Mouse (Mus musculus) megakaryocyte-erythroid progenitor cell, adult 5-6 weeks (primary cell): ENCODE measurements around the gene Hist1h1b. TPM values are rescaled to one million over a fixed set of nuclear protein-coding genes. Genes with fewer than 3 reads are reported as not detected.

Experiments
- ATAC-seq: replicated peaks from 2 replicates; pipeline ENCODE4 v1.8.0; 2016; ENCODE audit warnings: mild to moderate bottlenecking, inconsistent platforms; ENCODE audit not compliant: severe bottlenecking, poor library complexity, low FRiP score, low TSS enrichment
- total RNA-seq, 2 experiments: library from RNA; stranded (forward) in 1 of 2; stranded (reverse) in 1 of 2; fragments of 200-1000, 215-1000 nt in 1 of 2; fragments of >200 nt in 1 of 2; fragmentation: Nextera tagmentation in 1 of 2; gene quantifications; 2 replicates each; pipeline ENCODE4 v1.2.3; 2014 to 2017

Gene Hist1h1b
- total RNA-seq, 2 experiments from 2014 or later: 569 to 2,131 TPM

- peak; percentile 28 for ATAC-seq
These were observed 2.8 kb upstream of the Hist1h1b start, which contains the start of gene Hist1h3i for GRCm38 (mm10) chr13:21783255-21783617. Hist1h3i (minus strand) TSS chr13:21783370.

DNA sequence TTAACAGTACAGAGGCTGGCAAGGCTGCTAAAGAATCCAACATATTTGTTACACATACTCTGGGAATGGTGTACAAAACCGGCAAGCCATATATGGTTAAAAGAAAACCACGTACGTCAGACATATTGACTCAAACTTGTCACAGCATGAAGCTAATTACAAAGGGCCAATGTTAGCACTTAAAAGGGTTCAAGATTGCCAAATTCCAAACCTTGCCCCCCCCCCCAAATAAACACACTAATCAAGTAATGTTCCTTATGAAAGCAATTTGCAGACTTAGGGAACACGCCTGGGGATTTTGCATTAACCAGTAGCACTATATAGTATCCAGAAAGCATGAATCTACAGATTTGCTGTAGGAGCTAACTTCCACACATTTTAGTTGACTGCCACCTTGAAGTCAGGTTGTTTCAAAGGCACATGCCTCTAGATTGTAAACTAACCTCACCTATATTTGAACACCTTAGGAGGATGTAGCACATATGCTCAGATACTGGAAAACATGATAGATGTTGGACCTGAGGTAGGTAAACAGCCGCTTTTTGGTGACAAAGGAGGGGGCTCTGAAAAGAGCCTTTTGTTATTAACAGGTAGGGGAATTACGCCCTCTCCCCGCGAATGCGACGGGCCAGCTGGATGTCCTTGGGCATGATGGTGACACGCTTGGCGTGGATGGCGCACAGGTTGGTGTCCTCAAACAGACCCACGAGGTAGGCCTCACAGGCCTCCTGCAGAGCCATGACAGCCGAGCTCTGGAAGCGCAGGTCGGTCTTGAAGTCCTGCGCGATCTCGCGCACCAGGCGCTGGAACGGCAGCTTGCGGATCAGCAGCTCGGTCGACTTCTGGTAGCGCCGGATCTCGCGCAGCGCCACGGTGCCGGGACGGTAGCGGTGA, 2.2 kb upstream of the Hist1h1b start:
- peak; percentile 7 for ATAC-seq

- ATAC-seq: no peak
These were observed 1.2 kb upstream of the Hist1h1b start for GRCm38 (mm10) chr13:21781639-21782038.

DNA sequence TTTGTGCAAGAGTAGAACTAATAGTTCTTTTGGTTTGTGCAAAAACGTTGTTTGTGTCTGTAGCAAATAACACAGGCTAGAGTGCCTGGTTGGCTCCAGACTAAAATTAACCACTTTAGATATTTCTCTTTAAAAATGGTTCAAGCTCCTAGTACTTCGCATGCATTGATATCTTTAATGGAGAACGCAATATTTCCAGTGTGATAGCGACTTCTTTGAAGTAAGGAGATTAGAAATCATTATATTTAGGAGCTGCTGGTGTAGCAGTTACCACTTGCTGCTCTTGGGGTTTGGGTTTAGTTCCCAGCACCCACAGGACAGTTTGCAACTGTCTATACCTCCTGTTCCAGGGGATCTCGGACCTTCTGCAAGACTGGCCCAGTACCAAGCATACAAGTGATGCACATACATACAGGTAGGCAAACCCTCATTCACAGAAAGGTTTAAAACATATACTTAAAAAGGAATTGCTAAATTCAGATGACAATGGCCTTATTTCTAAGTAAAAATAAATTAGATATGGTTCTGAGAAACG, 663 bp upstream of the Hist1h1b start:
- ATAC-seq: no peak

DNA sequence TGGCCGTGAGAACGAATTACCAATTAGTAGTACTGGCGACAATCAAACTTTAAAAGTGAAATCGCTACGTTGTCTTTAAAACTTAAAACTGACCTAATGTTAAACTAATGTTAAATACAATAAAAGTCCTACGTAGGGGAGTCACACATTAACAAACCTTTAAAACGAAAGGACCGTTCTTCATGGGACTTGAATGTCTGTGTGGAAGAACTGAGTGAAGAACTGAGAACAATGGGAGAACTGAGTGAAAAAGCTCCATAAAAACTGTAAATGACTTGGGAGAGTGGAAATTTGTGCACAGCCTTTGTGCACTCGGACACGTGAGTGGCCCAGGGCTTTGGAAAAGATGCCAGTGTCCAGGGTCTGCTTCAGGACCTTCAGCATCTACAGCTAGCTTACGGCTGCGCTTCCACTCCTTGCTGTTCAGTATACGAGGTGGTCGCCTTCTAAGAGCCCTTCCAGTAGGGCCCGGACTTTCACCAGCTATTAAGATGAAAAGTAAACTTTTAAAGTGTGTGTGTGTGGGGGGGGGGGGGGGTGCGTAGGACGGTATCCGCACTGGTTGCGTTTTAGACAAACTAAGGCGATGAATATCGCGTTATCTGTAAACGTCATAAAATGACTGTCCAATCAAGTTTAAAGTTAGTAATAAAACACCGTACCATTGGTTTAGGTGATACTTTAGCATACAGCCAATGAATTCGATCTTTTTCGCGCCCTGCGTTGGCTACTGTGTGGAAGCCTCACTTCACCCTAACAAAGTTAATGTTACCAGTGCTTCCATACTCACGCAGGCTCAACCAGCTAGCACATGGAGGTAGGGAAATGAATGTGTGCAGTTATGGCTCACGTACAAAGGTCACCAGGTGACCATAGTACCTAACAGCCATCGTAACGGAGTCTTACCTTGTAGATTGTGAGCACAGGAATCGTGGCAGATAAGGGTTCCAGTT, 1.3 kb downstream of the Hist1h1b start:
- peak; percentile 53 for ATAC-seq

DNA sequence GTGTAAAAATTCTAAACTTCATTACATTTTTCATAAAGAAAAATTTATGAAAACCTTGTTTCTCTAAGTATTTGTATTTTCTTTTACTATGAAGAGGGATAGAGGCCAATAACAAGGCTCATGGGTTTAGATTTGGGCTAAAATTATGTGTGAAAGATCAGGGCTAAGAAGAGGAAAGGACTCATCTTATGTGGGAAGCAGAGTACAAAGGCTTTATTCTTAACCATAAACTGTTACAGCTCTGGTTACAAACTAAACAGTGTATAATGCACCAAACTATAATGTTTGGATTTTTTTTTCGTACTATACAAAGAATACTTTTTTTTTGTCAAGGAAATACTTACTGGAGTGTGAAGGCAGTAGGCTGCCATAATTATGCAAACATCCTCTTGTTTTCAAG, 24.7 kb downstream of the Hist1h1b start:
- no peak for ATAC-seq

DNA sequence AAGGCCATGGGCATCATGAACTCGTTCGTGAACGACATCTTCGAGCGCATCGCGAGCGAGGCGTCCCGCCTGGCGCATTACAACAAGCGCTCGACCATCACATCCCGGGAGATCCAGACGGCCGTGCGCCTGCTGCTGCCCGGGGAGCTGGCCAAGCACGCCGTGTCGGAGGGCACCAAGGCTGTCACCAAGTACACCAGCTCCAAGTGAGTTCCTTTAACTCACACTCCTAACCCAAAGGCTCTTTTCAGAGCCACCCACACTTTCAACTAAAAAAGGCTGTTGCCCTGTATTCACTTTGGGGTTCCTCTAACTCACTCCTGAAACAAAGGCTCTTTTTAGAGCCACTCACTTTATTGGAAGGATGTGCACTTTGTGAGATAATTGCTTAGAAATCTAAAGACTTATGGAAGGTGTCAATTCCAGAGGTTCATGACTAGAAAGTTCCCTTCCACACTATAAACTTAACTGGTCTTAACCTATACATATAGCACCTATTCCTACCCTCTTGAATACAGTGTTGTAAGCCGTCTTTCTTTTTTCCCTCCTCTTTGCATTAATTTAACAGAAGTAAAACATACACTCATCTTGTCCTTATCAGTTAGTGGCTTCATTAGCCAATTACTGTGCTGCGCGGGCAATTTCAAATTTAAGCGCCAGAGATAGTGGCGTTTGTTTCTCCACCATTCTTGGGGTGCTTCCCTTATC, 26.0 kb downstream of the Hist1h1b start:
- ATAC-seq: peak; percentile 39

- ATAC-seq: peak; percentile 78
These were observed 26.7 kb downstream of the Hist1h1b start, which contains the start of the genes Hist1h2ak and Hist1h2bn for GRCm38 (mm10) chr13:21753524-21754285. Hist1h2ak (minus strand) TSS chr13:21753827. Hist1h2bn (plus strand) TSS chr13:21754123.

GRCm38 (mm10) chr13:21753051-21753523, 27.3 kb downstream of the Hist1h1b start:
- peak; percentile 9 for ATAC-seq

DNA sequence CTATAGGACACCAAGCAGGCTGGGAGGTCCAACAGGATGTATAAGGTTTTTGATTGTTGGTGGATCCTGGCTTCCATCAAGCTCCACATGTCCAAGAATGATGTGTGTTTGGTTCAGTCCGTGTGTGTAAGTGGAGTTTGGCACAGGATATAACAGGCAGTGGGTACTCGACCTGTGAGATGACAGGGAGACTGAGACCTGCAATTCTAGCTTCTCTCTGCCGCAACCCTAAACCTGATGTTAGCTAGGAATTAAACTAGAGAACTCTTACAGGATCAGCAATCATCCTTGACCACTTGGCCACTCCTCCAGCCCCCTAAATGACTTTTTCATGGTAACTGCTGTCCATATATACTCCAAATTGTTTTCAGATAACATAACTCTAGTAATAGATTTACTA, 28.1 kb downstream of the Hist1h1b start:
- ATAC-seq: no peak

DNA sequence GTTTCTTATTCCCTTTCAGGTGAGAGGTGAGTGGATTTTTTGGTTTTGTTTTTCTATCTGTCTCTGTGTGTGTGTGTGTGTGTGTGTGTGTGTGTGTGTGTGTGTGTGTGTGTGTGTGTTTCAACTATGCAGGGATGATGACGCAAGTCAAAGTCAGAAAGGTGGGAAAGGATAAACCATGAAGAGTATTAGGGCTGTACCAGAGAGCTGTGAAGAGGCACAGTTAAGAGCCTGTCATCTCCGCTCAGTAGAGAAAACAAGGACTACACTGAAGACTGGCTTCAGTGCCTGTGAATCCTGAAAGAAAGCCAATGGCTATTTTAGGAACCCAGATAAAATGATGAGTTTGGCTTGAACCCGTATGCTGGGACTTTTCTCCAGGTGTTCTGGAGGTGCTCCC, 28.6 kb downstream of the Hist1h1b start:
- ATAC-seq: no peak

- ATAC-seq: no peak
These were observed 29.0 kb downstream of the Hist1h1b start for GRCm38 (mm10) chr13:21751417-21751816.

GRCm38 (mm10) chr13:21750159-21751017, 30.0 kb downstream of the Hist1h1b start, which contains the start of gene Hist1h4k:
Hist1h4k (minus strand) TSS chr13:21750505.
- peak; percentile 43 for ATAC-seq

DNA sequence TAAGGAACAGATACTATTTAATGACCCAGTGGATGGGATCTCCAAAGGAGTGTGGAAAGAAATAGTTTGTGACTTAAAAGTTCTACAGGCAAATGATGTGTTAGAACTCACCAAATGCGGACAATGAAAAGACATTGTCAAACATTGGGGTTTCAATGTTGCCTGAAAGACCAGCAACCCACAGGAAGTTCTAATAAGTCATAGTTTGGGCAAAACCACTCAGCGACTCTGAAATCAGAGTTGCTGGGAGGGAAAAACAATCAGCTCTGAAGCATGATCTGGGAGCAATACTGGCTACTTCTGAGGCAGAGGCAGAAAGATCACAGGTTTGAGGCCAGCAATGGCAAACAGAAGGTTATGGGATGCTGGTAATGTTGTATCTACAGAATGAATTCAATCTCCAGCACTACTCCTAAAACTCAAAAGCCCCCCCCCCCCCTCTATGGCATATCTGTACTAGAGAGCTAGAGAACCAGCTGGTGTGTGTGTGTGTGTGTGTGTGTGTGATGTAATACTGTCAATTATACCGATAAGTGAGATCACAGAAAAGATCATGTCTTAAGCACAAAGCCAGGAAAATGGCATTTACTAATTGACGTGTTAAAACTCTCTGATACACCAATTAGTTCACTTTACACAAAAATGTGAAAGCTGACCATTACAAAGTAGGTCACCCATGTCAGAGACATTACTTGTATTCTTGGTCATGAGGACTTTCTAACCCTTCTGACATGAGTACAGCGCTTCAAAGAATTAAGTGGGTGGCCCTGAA, 30.9 kb downstream of the Hist1h1b start:
- ATAC-seq: peak; percentile 13

DNA sequence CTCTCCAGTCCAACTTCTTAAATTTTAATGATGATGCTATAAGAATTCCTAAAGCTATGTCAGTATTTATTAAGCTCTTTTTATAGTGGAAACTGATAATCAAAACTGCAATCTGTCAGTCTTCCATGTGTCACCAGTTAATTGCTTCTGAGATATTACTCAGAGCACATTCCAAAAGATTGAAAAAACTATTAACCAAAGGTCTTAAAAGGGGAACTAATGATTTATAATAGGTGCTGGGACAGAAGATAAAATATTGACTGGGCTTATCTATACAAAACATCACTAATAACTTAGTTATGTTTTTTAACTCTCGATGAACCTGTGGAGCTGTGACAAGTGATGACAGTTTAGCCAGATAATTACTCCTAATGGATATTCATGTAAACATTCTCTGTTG, 35.4 kb downstream of the Hist1h1b start:
- ATAC-seq: no peak

GRCm38 (mm10) chr13:21734906-21735767, 45.3 kb downstream of the Hist1h1b start, which contains the start of gene Hist1h4j:
Hist1h4j (plus strand) TSS chr13:21735064.
- ATAC-seq: peak; percentile 89
